Mouse (Mus musculus) heart, adult 2 months (tissue): ENCODE results near the gene Plin1.

ENCODE experiments used
- CTCF ChIP-seq: fragments of 200-600 bp; IDR thresholded peaks from 2 replicates; pipeline ENCODE4 v1.8.1; 2022; ENCODE audit warnings: antibody characterized with exemption, mild to moderate bottlenecking, moderate library complexity
- EP300 ChIP-seq: fragments of 200-500 bp; IDR thresholded peaks from 2 replicates; pipeline ENCODE4 v1.6.1; 2011; ENCODE audit warnings: low read depth, low read length, control low read depth; ENCODE audit not compliant: insufficient read depth

DNA sequence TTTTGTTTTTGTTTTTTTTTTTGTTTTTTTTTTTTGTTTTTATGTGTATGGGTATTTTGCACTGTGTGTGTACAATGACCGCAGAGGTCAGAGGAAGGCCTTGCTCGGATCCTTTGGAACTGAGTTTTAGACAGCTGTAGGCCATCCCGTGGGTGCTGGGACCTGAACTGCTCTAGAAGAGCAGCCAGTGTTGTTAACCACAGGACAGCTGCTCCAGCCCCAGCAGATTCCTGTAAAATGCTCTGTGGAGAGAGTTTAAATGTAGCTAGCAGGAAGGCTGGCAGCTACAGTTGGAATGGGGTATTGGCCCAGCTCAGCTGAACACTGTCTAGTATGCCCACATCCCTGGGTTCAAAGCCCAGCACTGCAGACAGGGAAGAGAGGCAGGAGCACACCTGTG, 37.0 kb upstream of the Plin1 start:
- TF ChIP-seq EP300 (no peak), CTCF (no peak)
